Mouse (Mus musculus): ENCODE results near the gene Lrp10. TPM values are rescaled to one million over a fixed set of nuclear protein-coding genes. Genes with fewer than 3 reads are reported as not detected.
A peak's percentile ranks its signal among the peaks of the same experiment; 100 is the strongest.

Gene Lrp10
- polyA plus RNA-seq, 1 experiment from 2014 or later = 30.8 TPM

DNA sequence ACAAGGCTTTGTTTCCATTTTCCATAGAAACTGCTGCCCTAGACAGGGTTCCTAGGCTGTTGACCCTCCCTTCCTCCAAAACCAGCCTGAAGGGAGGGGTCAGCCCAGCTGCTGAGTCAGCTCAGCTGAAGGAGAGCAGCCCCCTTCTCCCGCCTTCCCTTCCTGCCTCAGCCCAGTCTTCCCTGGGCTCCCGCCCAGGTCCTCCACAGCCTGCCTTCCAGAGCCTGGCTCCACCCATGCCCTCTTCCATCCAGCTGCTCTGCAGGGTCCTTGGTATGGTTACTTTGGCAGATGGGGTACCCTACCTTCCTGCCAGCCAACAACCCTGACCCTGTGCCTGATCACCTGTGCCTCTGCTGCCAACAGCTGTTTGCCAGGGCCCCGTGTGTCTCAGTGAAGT is 20.7 kb upstream of the Lrp10 start:
- ATAC-seq = peak; percentile 40
- Histone ChIP-seq H3K4me3 (replicated peaks; ENCODE audit: low read length) (no peak overlapping the region), H3K4me2 (ENCODE audit: low read length) (no peak overlapping the region), H3K27me3 (replicated peaks; ENCODE audit: control insufficient read depth, insufficient read depth, low read length) (no peaks in the 10 kb centered on the region), H3K9ac (replicated peaks; ENCODE audit: low read depth, low read length) (no peak overlapping the region), H3K27ac (ENCODE audit: low read length) (peak overlapping the region; percentile 20; the same call in 1 of the 2 replicates), H3K9me3 (ENCODE audit: control insufficient read depth, low read length) (no peaks in the 10 kb centered on the region), H3K36me3 (ENCODE audit: control insufficient read depth, insufficient read depth) (no peaks in the 10 kb centered on the region), H3K4me1 (replicated peaks; ENCODE audit: control insufficient read depth, insufficient read depth, low read length) (no peaks in the 10 kb centered on the region; the same call in 1 of the 2 replicates)
- WGBS = 38% methylated on average over 3 of the region's 3 CpGs

DNA sequence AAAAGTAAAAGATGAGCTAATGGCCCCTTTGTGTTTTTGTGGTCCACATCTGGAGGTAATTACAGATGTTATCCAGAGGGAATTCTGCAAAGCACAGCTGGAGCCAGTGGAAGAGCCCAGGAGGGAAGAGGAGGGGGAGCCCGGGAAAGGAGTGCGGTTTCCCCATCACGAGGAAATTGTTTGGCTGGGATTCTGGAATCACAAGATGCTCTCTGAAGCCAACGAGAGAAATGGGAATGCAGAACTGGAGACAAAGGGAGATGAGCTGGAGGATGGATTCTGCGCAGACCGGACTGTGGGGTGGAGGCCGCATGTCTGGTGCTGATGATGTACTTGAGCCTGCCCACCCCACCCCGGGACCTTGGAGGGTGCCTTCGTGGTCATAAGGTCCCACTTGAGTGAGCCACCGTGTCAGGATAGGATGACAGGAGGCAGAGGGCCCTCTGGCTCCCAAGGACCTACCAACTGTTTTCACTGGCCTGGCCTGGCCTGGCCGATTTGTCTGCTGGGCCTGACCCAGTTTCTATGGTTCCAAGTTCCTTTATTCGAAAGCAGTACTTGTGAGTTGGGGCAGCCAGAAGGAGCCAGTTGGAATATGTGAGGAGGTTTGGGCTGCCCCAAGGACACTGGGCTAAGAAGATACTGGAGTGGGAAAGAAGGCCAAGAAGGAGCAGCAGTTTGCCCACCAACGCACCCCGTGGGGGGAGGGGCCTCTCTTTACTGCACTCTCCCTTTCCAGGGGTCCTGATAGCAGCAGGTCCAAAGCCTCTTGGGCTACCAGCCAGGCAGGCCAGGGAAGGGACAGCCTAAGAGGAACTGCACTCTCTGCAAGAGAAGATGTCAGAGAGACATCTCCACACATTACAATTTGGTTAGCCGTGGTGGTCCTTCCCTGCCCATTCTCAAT is 20.0 kb upstream of the Lrp10 start:
- H3K9ac ChIP-seq (replicated peaks; ENCODE audit: low read depth, low read length) = no peak overlapping the region
- H3K36me3 ChIP-seq (ENCODE audit: control insufficient read depth, insufficient read depth) = no peaks in the 10 kb centered on the region
- H3K27ac ChIP-seq (ENCODE audit: low read length) = no peak overlapping the region
- ATAC-seq = peak; percentile 29; the same call in 1 of the 2 replicates
- H3K4me1 ChIP-seq (replicated peaks; ENCODE audit: control insufficient read depth, insufficient read depth, low read length) = peaks cover 2% of the 10 kb centered on the region
- WGBS = 60% methylated on average over 15 of the region's 15 CpGs
- H3K9me3 ChIP-seq (ENCODE audit: control insufficient read depth, low read length) = no peaks in the 10 kb centered on the region
- H3K4me2 ChIP-seq (ENCODE audit: low read length) = no peak overlapping the region
- H3K27me3 ChIP-seq (replicated peaks; ENCODE audit: control insufficient read depth, insufficient read depth, low read length) = no peaks in the 10 kb centered on the region
- no peak overlapping the region for H3K4me3 ChIP-seq (replicated peaks; ENCODE audit: low read length)

DNA sequence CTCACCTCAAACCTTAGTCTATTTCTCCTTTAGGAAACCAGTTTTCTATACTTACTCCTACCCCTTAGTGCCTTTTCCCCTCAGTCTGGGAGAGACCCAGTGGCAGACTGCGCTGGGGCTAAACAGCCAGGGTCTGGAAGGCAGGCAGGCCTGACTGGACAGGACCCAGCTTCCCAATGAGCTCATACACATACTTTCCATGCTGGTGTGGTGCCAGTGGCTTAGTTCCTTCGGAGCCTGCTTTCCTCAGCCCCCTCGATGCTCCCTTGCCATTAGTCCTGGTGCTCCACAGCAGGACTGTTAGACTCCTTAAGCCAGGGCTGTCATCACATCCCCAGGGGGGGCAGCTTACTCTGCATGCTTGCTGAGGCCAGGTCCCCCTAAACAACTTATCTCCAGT is 18.5 kb upstream of the Lrp10 start:
- Histone ChIP-seq H3K9me3 (ENCODE audit: control insufficient read depth, low read length) (no peaks in the 10 kb centered on the region), H3K9ac (replicated peaks; ENCODE audit: low read depth, low read length) (no peak overlapping the region), H3K4me1 (replicated peaks; ENCODE audit: control insufficient read depth, insufficient read depth, low read length) (peaks cover 3% of the 10 kb centered on the region), H3K27me3 (replicated peaks; ENCODE audit: control insufficient read depth, insufficient read depth, low read length) (no peaks in the 10 kb centered on the region), H3K4me2 (ENCODE audit: low read length) (no peak overlapping the region), H3K36me3 (ENCODE audit: control insufficient read depth, insufficient read depth) (no peaks in the 10 kb centered on the region), H3K4me3 (replicated peaks; ENCODE audit: low read length) (no peak overlapping the region), H3K27ac (ENCODE audit: low read length) (no peak overlapping the region)
- WGBS = 62% methylated on average over 3 of the region's 3 CpGs
- ATAC-seq = no peak

DNA sequence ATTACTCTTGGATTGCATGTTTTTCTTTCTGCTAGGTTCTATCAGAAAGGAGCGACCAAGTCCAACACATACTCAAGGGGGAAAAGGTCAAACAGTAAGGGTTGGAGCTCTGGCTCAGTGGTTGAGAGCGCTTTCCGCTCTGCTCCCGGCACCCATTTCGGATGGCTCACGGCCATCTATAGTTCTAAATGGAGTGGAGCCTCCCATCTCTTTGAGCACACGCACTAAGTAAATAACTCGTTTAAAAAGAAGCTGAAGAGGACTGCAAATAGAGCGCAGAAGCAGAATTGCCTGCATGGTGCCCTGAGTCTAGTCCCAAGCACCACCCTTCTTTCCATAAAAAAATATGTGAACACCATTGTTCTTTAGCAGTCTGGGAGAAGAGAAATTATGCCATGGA is 10.4 kb upstream of the Lrp10 start:
- Histone ChIP-seq H3K4me3 (replicated peaks; ENCODE audit: low read length) (no peak overlapping the region), H3K4me1 (replicated peaks; ENCODE audit: control insufficient read depth, insufficient read depth, low read length) (peaks cover 3% of the 10 kb centered on the region; the same call in 1 of the 2 replicates), H3K36me3 (ENCODE audit: control insufficient read depth, insufficient read depth) (no peaks in the 10 kb centered on the region), H3K27me3 (replicated peaks; ENCODE audit: control insufficient read depth, insufficient read depth, low read length) (no peaks in the 10 kb centered on the region), H3K9ac (replicated peaks; ENCODE audit: low read depth, low read length) (no peak overlapping the region), H3K9me3 (ENCODE audit: control insufficient read depth, low read length) (no peaks in the 10 kb centered on the region), H3K27ac (ENCODE audit: low read length) (no peak overlapping the region), H3K4me2 (ENCODE audit: low read length) (no peak overlapping the region)
- WGBS = 85% methylated on average over 9 of the region's 9 CpGs
- no peak for ATAC-seq

DNA sequence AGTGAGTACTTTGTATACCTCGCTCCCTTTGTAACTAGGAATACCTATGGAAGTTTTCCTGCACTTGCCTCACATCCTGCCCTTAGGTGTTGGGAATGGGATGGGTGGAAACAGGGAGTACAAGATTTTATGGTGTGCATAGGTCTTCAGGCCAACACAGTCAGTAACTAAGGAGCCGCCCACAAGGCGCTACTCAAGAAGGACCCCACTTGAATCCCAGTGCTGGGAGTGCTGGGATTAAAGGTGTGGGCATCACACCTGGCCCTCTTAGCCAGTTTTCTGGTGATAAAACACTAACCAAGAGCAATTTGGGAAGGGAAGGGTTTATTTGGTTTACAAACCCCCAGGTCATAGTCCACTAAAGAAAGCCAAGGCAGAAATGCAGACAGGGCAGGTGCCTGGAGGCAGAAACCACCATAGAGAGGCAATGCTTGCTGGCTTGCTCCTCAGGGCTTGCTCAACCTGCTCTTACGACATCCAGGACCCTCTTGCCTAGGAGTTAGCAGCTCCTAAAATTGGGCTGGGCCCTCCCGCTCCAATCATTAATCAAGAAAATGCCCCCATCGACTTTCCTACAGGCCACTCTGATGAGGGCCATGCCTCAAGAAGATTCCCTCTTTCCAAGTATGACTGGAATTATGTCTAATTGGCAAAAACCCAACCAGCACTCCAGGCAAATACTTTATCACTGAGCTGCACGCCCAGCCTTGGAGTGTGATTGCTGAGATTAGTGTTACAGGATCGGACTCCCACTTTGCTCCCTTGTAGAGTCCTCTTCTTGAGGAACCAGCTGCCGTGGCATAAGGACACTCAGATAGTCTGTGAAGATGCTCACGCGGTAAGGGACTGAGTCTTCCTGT is 9.0 kb upstream of the Lrp10 start:
- Histone ChIP-seq H3K36me3 (ENCODE audit: control insufficient read depth, insufficient read depth) (no peaks in the 10 kb centered on the region), H3K27ac (ENCODE audit: low read length) (no peak overlapping the region), H3K9ac (replicated peaks; ENCODE audit: low read depth, low read length) (no peak overlapping the region), H3K4me3 (replicated peaks; ENCODE audit: low read length) (no peak overlapping the region), H3K4me2 (ENCODE audit: low read length) (no peak overlapping the region), H3K9me3 (ENCODE audit: control insufficient read depth, low read length) (no peaks in the 10 kb centered on the region), H3K27me3 (replicated peaks; ENCODE audit: control insufficient read depth, insufficient read depth, low read length) (no peaks in the 10 kb centered on the region), H3K4me1 (replicated peaks; ENCODE audit: control insufficient read depth, insufficient read depth, low read length) (no peaks in the 10 kb centered on the region)
- no peak for ATAC-seq
- 87% methylated on average over 11 of the region's 11 CpGs for WGBS

DNA sequence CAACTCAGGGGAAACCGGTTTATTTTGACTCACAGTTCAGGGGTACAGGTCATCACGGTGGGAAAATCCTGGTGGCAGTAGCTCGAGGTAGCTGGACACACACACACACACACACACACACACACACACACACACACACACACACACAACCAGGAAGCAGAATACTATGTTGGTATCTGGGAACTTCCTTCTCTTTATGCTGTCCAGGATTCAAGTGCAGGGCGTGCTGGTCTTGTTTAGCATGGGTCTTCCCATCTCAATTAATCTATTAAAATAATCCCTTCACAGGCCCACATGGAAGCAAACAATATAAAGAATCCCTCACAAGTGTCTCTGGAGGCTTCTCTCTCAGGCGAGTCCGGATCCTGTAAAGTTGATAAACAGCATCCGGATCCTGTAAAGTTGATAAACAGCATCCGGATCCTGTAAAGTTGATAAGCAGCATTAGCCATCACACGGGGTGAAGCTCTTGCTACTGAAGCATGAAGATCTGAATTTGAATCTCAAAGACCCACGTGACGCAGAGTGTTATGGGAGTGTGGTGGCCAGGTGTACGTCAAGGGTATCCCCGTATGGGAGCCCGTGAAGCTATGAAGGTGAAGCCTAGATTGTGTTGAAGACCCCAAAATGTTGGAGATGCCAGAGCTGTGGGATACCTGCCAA is 5.9 kb upstream of the Lrp10 start:
- H3K4me3 ChIP-seq (replicated peaks; ENCODE audit: low read length) = no peak overlapping the region
- ATAC-seq = no peak
- no peaks in the 10 kb centered on the region for H3K27me3 ChIP-seq (replicated peaks; ENCODE audit: control insufficient read depth, insufficient read depth, low read length)
- H3K4me2 ChIP-seq (ENCODE audit: low read length) = no peak overlapping the region
- H3K36me3 ChIP-seq (ENCODE audit: control insufficient read depth, insufficient read depth) = no peaks in the 10 kb centered on the region
- H3K4me1 ChIP-seq (replicated peaks; ENCODE audit: control insufficient read depth, insufficient read depth, low read length) = no peaks in the 10 kb centered on the region
- no peaks in the 10 kb centered on the region for H3K9me3 ChIP-seq (ENCODE audit: control insufficient read depth, low read length)
- WGBS = 91% methylated on average over 14 of the region's 14 CpGs
- no peak overlapping the region for H3K27ac ChIP-seq (ENCODE audit: low read length)
- no peak overlapping the region for H3K9ac ChIP-seq (replicated peaks; ENCODE audit: low read depth, low read length)

DNA sequence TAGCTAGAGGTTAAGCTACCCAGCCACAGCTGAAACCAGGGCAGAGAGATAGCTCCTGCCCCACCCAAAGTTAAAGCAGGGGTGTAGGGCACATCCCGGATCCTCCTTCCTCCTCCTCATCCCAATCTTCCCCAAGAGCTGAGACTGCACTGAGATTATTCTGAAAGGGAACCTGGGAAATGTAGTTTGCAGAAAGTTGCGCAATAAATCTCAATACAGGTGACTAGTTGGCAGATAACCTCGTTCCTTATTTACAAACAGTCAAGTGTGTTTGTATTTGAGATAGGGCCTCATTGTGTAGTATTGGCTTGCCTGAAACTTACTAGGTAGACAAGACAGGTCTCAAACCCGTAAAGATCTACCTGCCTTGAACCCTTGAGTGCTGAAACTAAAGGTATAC is 1.8 kb upstream of the Lrp10 start:
- Histone ChIP-seq H3K4me2 (ENCODE audit: low read length) (no peak overlapping the region), H3K27ac (ENCODE audit: low read length) (no peak overlapping the region), H3K4me1 (replicated peaks; ENCODE audit: control insufficient read depth, insufficient read depth, low read length) (peaks cover 13% of the 10 kb centered on the region), H3K27me3 (replicated peaks; ENCODE audit: control insufficient read depth, insufficient read depth, low read length) (no peaks in the 10 kb centered on the region), H3K9ac (replicated peaks; ENCODE audit: low read depth, low read length) (no peak overlapping the region), H3K36me3 (ENCODE audit: control insufficient read depth, insufficient read depth) (no peaks in the 10 kb centered on the region), H3K4me3 (replicated peaks; ENCODE audit: low read length) (no peak overlapping the region), H3K9me3 (ENCODE audit: control insufficient read depth, low read length) (no peaks in the 10 kb centered on the region)
- 83% methylated on average over 4 of the region's 4 CpGs for WGBS
- no peak for ATAC-seq

DNA sequence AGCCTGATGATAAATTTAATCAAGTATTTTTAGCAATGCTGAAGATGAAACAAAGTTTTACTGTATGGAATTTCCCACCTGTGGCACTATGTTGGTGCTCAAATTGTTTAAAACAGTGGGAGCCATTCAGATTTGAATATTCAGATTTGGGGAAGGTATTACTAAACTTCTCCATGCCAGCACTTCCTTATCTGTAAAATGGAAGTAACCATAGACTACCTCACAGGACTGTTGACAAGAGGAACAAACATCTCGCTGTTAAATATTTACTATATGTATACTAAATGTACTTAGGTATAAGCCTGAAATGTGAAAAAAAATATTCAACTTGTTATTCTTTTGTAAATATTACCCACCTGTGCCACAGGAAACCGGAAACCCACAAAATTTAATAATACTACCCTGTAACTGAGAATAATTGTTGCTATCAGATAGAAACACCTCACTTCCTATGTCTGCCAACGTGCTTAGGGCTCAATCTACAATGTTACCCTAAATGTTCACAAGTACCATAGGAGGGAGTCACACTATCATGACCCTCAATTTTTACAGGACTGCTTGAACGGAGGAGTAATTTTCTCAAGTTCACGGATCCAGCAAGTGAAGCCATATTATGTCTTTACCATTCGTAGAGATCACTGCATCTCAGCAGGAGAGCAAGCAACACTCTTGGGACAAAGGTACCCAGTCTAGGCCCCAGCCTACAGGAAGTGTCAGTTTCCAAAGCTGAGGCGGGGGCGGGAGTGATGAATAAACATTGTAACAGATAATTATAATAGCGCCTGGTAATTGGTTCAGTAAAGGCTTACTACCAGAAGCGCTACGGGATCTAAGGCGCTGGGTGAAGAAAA is 604 bp upstream of the Lrp10 start:
- WGBS = 15% methylated on average over 12 of the region's 12 CpGs
- H3K27me3 ChIP-seq (replicated peaks; ENCODE audit: control insufficient read depth, insufficient read depth, low read length) = no peaks in the 10 kb centered on the region
- peak overlapping the region; percentile 87 for H3K4me3 ChIP-seq (replicated peaks; ENCODE audit: low read length)
- H3K4me2 ChIP-seq (ENCODE audit: low read length) = peak overlapping the region; percentile 70
- peak overlapping the region; percentile 84 for H3K9ac ChIP-seq (replicated peaks; ENCODE audit: low read depth, low read length)
- peaks cover 13% of the 10 kb centered on the region for H3K4me1 ChIP-seq (replicated peaks; ENCODE audit: control insufficient read depth, insufficient read depth, low read length)
- peak overlapping the region; percentile 72 for H3K27ac ChIP-seq (ENCODE audit: low read length)
- ATAC-seq = peak; percentile 69
- H3K9me3 ChIP-seq (ENCODE audit: control insufficient read depth, low read length) = no peaks in the 10 kb centered on the region
- peaks cover 5% of the 10 kb centered on the region; the same call in 1 of the 2 replicates for H3K36me3 ChIP-seq (ENCODE audit: control insufficient read depth, insufficient read depth)

Data from forebrain, embryonic 16.5 days (tissue).